Mouse (Mus musculus) forebrain, embryonic 12.5 days (tissue): ENCODE measurements at regions not wholly inside any gene's neighbourhood (a gene's known extent, or its start where the extent isn't known, plus 50 kb on each side); places are given as distances from the start of the nearest gene placed in this dataset.
"Not testable (repeated sequence)": the region's sequence is repeated elsewhere in the genome, so short reads cannot be mapped to it uniquely, and the experiment has no call there.

Experiments
- ATAC-seq: fragments of 200-750 bp; cut with Nextera tagmentation; 2 replicates; pipeline ENCODE4 v1.8.0; 2017; ENCODE audit warnings: moderate TSS enrichment; ENCODE audit not compliant: low FRiP score
- H3K27ac ChIP-seq: fragments of 300-500 bp; sonication (generic); 2 replicates; pipeline ENCODE4 v1.5.1; 2016; ENCODE audit warnings: mild to moderate bottlenecking
- H3K27me3 ChIP-seq: fragments of 300-500 bp; sonication (generic); 2 replicates; pipeline ENCODE4 v1.6.1; 2016; ENCODE audit warnings: mild to moderate bottlenecking
- H3K36me3 ChIP-seq: fragments of 300-500 bp; sonication (generic); replicated peaks from 2 replicates; pipeline ENCODE4 v1.6.1; 2016; ENCODE audit warnings: mild to moderate bottlenecking
- H3K4me1 ChIP-seq: fragments of 300-500 bp; sonication (generic); 2 replicates; pipeline ENCODE4 v1.6.1; 2016
- H3K4me2 ChIP-seq: fragments of 300-500 bp; sonication (generic); 2 replicates; pipeline ENCODE4 v1.6.1; 2016; ENCODE audit warnings: mild to moderate bottlenecking, moderate library complexity
- H3K4me3 ChIP-seq: fragments of 300-500 bp; sonication (generic); replicated peaks from 2 replicates; pipeline ENCODE4 v1.5.1; 2016; ENCODE audit warnings: mild to moderate bottlenecking
- H3K9ac ChIP-seq: fragments of 300-500 bp; sonication (generic); 2 replicates; pipeline ENCODE4 v1.6.1; 2016; ENCODE audit warnings: mild to moderate bottlenecking
- H3K9me3 ChIP-seq: fragments of 300-500 bp; sonication (generic); 2 replicates; pipeline ENCODE4 v1.6.1; 2016
- WGBS: fragments of 180-500 bp; shearing (Covaris S2); methylation state at CpG from one replicate; pipeline ENCODE4 v1.1.7; 2016; 5-methylcytosine and 5-hydroxymethylcytosine counted together

- Histone ChIP-seq H3K27ac (no peak overlapping the region), H3K4me1 (no peaks in the 10 kb centered on the region), H3K27me3 (no peaks in the 10 kb centered on the region), H3K4me3 (no peak overlapping the region), H3K9ac (no peak overlapping the region), H3K36me3 (no peaks in the 10 kb centered on the region), H3K4me2 (no peak overlapping the region), H3K9me3 (no peaks in the 10 kb centered on the region)
- no peak for ATAC-seq
These were observed 2863.9 kb downstream of the Gm37988 start for GRCm38 (mm10) chr1:7671566-7671965.

DNA sequence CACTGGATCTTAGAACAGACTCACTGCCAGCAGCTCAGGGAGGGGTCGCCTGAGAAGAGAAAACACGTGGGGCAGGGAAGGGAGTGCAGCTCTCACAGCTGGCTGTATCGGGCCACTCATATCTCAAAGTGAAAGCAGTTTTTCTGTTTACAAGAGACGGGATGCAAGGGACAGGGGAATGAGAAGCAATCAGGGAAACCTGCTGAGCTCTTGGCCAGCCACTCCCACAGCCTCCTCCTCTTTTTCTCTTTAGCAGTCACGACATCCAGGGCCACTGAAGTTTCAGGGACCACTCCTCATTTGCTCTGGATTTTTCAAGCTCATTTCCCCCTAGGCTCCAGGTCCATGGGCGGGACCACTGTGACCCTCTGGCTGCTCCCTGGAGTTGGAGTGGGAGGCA, 2901.5 kb downstream of the Gm37988 start:
- H3K4me1 ChIP-seq, H3K9me3 ChIP-seq, H3K36me3 ChIP-seq, H3K4me2 ChIP-seq, H3K4me3 ChIP-seq, H3K27me3 ChIP-seq, H3K27ac ChIP-seq, H3K9ac ChIP-seq, ATAC-seq: not testable (repeated sequence)
- 87% methylated on average over 6 of the region's 6 CpGs for WGBS

GRCm38 (mm10) chr1:7732725-7733124, 2925.0 kb downstream of the Gm37988 start:
- Histone ChIP-seq H3K4me2 (no peak overlapping the region), H3K4me1 (no peaks in the 10 kb centered on the region), H3K9ac (no peak overlapping the region), H3K27ac (no peak overlapping the region), H3K4me3 (no peak overlapping the region), H3K36me3 (no peaks in the 10 kb centered on the region), H3K9me3 (no peaks in the 10 kb centered on the region), H3K27me3 (no peaks in the 10 kb centered on the region)
- ATAC-seq, result no peak
- WGBS, result 50% methylated on average over 1 of the region's 1 CpGs

DNA sequence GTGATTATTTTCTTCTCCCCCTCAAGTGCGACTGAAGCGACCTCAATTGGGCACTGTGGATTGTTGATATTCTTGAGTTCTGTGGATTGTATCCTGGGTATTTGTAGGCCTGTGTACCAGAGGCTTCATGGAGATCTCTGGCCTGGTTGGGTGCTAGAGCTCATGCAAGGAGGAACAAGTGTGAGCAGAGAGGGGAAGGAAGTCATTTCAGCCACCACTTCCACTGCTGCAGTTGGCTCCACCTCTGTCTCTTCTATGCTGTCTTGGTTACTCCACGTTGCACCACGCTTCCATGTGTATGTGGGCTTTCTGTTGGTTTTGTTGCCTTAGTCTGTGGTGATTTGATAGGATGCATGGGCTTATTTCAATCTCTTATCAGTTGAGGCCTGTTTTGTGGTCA, 2929.6 kb downstream of the Gm37988 start:
- no peak overlapping the region for H3K9ac ChIP-seq
- no peaks in the 10 kb centered on the region for H3K4me1 ChIP-seq
- H3K4me2 ChIP-seq, result no peak overlapping the region
- H3K9me3 ChIP-seq, result no peaks in the 10 kb centered on the region
- no peak overlapping the region for H3K27ac ChIP-seq
- no peaks in the 10 kb centered on the region for H3K27me3 ChIP-seq
- no peaks in the 10 kb centered on the region for H3K36me3 ChIP-seq
- 93% methylated on average over 4 of the region's 4 CpGs for WGBS
- no peak overlapping the region for H3K4me3 ChIP-seq
- no peak for ATAC-seq

GRCm38 (mm10) chr1:7745887-7746286, 2938.2 kb downstream of the Gm37988 start:
- Histone ChIP-seq H3K27me3 (no peaks in the 10 kb centered on the region), H3K4me1 (no peaks in the 10 kb centered on the region), H3K4me3 (no peak overlapping the region), H3K9ac (no peak overlapping the region), H3K36me3 (no peaks in the 10 kb centered on the region), H3K4me2 (no peak overlapping the region), H3K27ac (no peak overlapping the region), H3K9me3 (no peaks in the 10 kb centered on the region)
- 92% methylated on average over 5 of the region's 5 CpGs for WGBS
- ATAC-seq, result no peak

DNA sequence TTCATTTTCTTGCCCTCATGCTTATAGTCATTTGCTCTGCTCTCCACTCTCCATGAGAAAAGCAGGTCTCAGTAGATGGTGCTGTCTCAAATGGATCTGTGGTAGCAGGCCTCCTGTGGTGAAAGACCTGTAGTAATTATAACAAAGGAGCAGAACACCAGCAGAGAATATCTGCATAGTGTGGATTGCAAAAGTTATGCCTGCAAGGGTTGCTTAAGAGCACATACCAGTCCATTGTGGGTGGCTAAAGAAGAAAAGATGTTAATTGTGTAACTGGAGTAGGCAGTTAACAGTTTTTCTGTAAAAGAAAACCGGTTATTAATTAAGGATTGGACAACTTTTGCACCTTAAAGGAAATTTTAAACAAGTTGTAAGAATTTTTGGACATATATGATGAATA, 2969.0 kb downstream of the Gm37988 start:
- Histone ChIP-seq H3K4me3 (no peak overlapping the region), H3K9me3 (no peaks in the 10 kb centered on the region), H3K9ac (no peak overlapping the region), H3K4me1 (peaks cover 7% of the 10 kb centered on the region), H3K4me2 (no peak overlapping the region), H3K27me3 (no peaks in the 10 kb centered on the region), H3K27ac (no peak overlapping the region), H3K36me3 (no peaks in the 10 kb centered on the region)
- WGBS, result 11% methylated on average over 1 of the region's 1 CpGs
- no peak for ATAC-seq

- Histone ChIP-seq H3K9ac (no peak overlapping the region), H3K9me3 (no peaks in the 10 kb centered on the region), H3K4me3 (no peak overlapping the region), H3K4me2 (peak overlapping the region; percentile 4; the same call in 1 of the 2 replicates), H3K4me1 (peaks cover 7% of the 10 kb centered on the region), H3K27me3 (no peaks in the 10 kb centered on the region), H3K36me3 (no peaks in the 10 kb centered on the region), H3K27ac (no peak overlapping the region)
- 8% methylated on average over 11 of the region's 11 CpGs for WGBS
- peak; percentile 85 for ATAC-seq
These were observed 2969.7 kb downstream of the Gm37988 start for GRCm38 (mm10) chr1:7777191-7778044.

GRCm38 (mm10) chr1:7778045-7778565, 2970.4 kb downstream of the Gm37988 start:
- H3K4me3 ChIP-seq, H3K27ac ChIP-seq, H3K27me3 ChIP-seq, H3K4me1 ChIP-seq, H3K4me2 ChIP-seq, H3K9ac ChIP-seq, H3K9me3 ChIP-seq, ATAC-seq, H3K36me3 ChIP-seq: not testable (repeated sequence)
- WGBS, result 43% methylated on average over 5 of the region's 5 CpGs

GRCm38 (mm10) chr1:7778657-7779056, 2971.0 kb downstream of the Gm37988 start:
- no peaks in the 10 kb centered on the region for H3K36me3 ChIP-seq
- H3K4me2 ChIP-seq, result no peak overlapping the region
- H3K27me3 ChIP-seq, result no peaks in the 10 kb centered on the region
- 73% methylated on average over 2 of the region's 2 CpGs for WGBS
- no peaks in the 10 kb centered on the region for H3K9me3 ChIP-seq
- ATAC-seq, result no peak
- no peak overlapping the region for H3K4me3 ChIP-seq
- no peak overlapping the region for H3K27ac ChIP-seq
- no peak overlapping the region for H3K9ac ChIP-seq
- H3K4me1 ChIP-seq, result peaks cover 7% of the 10 kb centered on the region

- H3K4me3 ChIP-seq, result no peak overlapping the region
- H3K4me2 ChIP-seq, result no peak overlapping the region
- H3K9me3 ChIP-seq, result no peaks in the 10 kb centered on the region
- H3K4me1 ChIP-seq, result no peaks in the 10 kb centered on the region
- no peaks in the 10 kb centered on the region for H3K27me3 ChIP-seq
- no peak overlapping the region for H3K9ac ChIP-seq
- no peak overlapping the region for H3K27ac ChIP-seq
- 97% methylated on average over 2 of the region's 2 CpGs for WGBS
- no peaks in the 10 kb centered on the region for H3K36me3 ChIP-seq
- ATAC-seq, result no peak
These were observed 3016.3 kb downstream of the Gm37988 start for GRCm38 (mm10) chr1:7823969-7824368.
